Mouse (Mus musculus) kidney, adult 2 months (tissue): Measurements from ENCODE around the gene Krt1.

Experiments used
- CTCF ChIP-seq: fragments of 200-500 bp; conservative IDR thresholded peaks from 2 replicates; pipeline ENCODE4 v1.5.1; 2011; ENCODE audit warnings: low read depth, mild to moderate bottlenecking, control low read depth, low read length, moderate library complexity, mixed read lengths; ENCODE audit not compliant: insufficient read depth, insufficient read length
- POLR2A ChIP-seq: fragments of 200-500 bp; IDR thresholded peaks from one replicate; pipeline ENCODE4 v1.6.1; 2011; ENCODE audit warnings: low read depth, low read length, control low read depth

DNA sequence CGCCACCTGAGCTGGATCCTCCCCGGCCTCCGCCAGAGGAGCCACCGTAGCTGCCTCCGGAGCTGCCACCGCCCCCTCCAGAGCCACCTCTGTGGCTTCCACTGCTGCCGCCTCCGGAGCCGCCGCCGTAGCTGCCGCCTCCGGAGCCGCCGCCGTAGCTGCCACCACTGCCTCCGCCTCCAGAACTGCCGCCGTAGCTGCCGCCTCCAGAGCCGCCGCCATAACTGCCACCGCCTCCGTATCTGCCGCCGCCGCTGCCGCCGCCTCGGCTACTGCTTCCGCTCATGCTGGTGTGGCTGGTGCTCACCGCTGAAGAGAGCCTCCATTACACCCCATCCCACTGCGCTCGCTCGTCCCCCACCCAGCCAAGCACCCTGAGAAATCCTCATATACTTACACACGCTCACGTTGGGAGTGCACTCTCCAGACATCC, 4.6 kb downstream of the Krt1 start:
- TF ChIP-seq CTCF (no peak), POLR2A (no peak)
